Mouse (Mus musculus) cerebellum, adult 2 months (tissue): ENCODE data around the gene Ccr6. TPM values are rescaled to one million over a fixed set of nuclear protein-coding genes. Genes with fewer than 3 reads are reported as not detected.
"Not testable (repeated sequence)": the region's sequence is repeated elsewhere in the genome, so short reads cannot be mapped to it uniquely, and the experiment has no call there.

Experiments used
- DNase-seq, 2 experiments: peaks; one replicate each; pipeline ENCODE4 v3.0.0; 2021
- H3K27ac ChIP-seq: fragments of 200-500 bp; 2 replicates; pipeline ENCODE4 v1.5.1; 2012; ENCODE audit warnings: low read length, control low read depth, inconsistent platforms; ENCODE audit not compliant: insufficient read depth
- H3K27me3 ChIP-seq: fragments of 200-500 bp; 2 replicates; pipeline ENCODE4 v1.6.1; 2012; ENCODE audit warnings: inconsistent platforms, mild to moderate bottlenecking, low read length, moderate library complexity; ENCODE audit not compliant: control insufficient read depth, insufficient read depth
- H3K4me1 ChIP-seq: fragments of 200-500 bp; 2 replicates; pipeline ENCODE4 v1.6.1; 2011; ENCODE audit warnings: low read length; ENCODE audit not compliant: control insufficient read depth, insufficient read depth
- H3K4me3 ChIP-seq: fragments of 200-500 bp; replicated peaks from 2 replicates; pipeline ENCODE3; 2011; ENCODE audit warnings: mild to moderate bottlenecking, low read depth, low read length, control low read depth; ENCODE audit not compliant: insufficient read depth
- CTCF ChIP-seq: fragments of 200-500 bp; IDR thresholded peaks from 2 replicates; pipeline ENCODE4 v1.5.1; 2011; ENCODE audit warnings: low read depth, mild to moderate bottlenecking, control low read depth, low read length, moderate library complexity, borderline replicate concordance; ENCODE audit not compliant: insufficient read depth
- POLR2A ChIP-seq: fragments of 200-500 bp; IDR thresholded peaks from 2 replicates; pipeline ENCODE4 v1.6.1; 2011; ENCODE audit warnings: low read length, control low read depth, borderline replicate concordance; ENCODE audit not compliant: insufficient read depth
- WGBS: fragments of 180-500 bp; shearing (Covaris S2); methylation state at CpG from one replicate; pipeline ENCODE4 v1.1.7; 2018; 5-methylcytosine and 5-hydroxymethylcytosine counted together
- polyA plus RNA-seq: library from polyadenylated mRNA; depleted of rRNA; stranded (reverse); fragments of >200 nt; gene quantifications from 2 replicates; pipeline ENCODE4 v1.2.3, GENCODE M21; 2012

Gene Ccr6
- polyA plus RNA-seq, 1 experiment, result not detected

DNA sequence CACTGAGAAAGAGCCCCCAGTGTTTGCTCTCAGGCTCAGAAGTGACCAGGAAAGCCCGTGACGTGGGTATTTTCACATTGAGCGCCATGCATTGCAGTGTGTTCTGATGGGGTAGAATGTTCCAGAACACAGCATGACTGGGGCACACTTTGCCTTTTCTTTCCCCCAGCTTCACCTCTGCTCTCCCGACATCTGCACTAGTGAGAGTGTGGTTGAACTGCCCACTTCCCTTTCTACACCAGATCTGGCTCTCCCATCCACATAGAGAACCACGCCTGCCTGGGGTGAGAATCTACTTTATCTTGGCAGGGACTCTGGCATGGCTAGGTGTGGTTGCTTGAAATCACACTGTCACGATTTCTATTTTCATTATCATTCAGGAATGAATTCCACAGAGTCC lies 19.7 kb downstream of the Ccr6 start:
- 80% methylated on average over 6 of the region's 6 CpGs for WGBS
- Histone ChIP-seq H3K4me3 (no peak overlapping the region), H3K27me3 (no peaks in the 10 kb centered on the region), H3K27ac (no peak overlapping the region), H3K4me1 (no peaks in the 10 kb centered on the region)
- TF ChIP-seq POLR2A (no peak), CTCF (no peak)
- DNase-seq, result no peak

DNA sequence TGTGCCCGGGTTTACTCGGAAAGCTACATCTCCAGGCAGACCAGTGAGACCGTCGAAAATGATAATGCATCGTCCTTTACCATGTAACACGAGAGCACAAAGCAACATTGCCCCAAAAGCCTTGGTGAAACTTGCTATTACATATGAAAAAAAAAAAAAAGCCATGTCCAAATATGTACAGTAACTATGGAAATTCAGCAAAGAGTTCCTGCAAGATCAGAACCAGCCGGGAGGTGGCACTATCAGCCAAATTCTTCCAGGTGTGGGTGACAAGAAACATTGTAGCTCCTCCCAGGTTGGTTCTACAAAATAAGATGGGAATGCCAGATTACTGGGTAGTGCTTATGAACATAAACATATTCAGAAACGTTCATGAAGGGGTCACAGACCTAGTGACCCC lies 21.1 kb downstream of the Ccr6 start:
- H3K4me1 ChIP-seq, result no peaks in the 10 kb centered on the region
- WGBS, result 75% methylated on average over 8 of the region's 8 CpGs
- H3K27me3 ChIP-seq, result no peaks in the 10 kb centered on the region
- TF ChIP-seq POLR2A (no peak), CTCF (no peak)
- no peak overlapping the region for H3K27ac ChIP-seq
- DNase-seq, result no peak
- no peak overlapping the region for H3K4me3 ChIP-seq

DNA sequence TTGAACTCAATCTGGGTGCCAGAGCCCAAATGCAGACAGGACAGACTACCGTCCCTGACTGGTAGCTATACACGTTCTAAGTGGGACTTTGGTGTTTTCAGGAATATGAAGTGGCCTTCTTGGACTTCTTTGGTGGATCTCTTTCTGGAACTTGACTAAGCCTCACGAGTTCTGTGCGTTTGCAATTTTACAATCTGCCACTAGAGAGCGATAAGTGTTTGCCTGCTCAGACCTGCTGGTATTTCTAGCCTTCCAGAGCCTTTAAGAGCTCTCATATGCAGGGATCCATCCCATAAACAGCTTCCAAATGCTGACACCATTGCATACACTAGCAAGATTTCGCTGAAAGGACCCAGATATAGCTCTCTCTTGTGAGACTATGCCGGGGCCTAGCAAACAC lies 28.8 kb downstream of the Ccr6 start:
- peak; percentile 53 to 66 for DNase-seq
- H3K4me1 ChIP-seq, H3K27ac ChIP-seq, H3K27me3 ChIP-seq, H3K4me3 ChIP-seq: not testable (repeated sequence)
- whole genome bisulfite sequencing, result 10% methylated on average over 7 of the region's 7 CpGs
- TF ChIP-seq CTCF, result peak; percentile 71

DNA sequence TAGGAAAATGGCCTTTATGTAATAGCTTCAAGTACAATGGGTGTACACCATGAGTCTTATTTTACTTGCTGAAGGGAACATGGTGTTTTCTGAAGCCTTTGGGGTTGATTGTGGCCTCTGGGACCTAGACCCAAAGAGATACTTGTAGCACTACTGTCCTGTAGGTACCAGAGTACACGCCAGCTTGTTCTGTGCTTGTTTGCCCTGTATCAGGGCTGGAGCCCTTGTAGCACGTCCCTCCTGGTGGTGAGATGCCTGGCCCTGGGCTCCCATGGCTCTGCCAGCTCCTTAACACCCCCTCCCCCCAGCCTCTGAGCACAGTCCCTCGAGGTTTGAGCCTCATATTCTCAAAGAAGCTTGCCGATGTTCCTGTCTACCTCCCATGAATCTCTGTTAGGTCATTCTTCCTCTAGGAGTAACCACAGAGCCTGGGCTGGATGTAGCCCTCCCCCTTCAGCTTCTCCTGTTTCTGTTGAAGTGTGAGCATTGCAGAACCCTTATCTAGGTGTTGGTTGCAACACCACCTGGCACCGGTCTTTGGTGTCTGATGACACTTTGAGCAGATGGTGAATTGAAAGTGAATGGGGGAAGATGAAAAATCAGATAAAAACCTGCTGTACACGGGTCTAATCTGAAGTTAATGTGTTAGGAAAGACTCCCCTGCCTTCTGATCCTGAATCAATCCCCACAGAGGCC lies 36.4 kb downstream of the Ccr6 start:
- H3K27me3 ChIP-seq, result no peaks in the 10 kb centered on the region
- no peak for DNase-seq
- TF ChIP-seq CTCF (no peak), POLR2A (no peak)
- H3K27ac ChIP-seq, result no peak overlapping the region
- H3K4me1 ChIP-seq, result no peaks in the 10 kb centered on the region; the same call in 1 of the 2 replicates
- H3K4me3 ChIP-seq, result no peak overlapping the region
- WGBS, result 40% methylated on average over 6 of the region's 6 CpGs

DNA sequence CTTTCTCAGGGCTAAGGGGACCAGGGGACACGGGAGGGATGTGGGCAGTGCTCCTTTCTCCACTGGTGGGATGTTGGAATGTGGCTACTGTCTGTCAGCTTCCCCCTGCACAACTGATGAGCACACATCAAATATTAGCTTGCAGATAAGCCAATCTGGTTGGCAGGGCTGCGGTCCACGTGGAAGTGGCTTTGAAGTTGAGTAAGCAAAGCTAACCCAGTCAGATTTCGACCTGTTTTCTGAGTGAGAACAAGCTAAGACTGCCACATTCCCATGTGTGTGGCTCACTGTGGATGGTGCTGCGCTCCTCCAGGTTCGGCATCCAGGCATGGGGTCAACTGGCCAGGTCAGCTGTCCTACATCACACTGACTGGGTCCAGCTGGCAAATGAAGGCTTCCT lies 37.1 kb downstream of the Ccr6 start:
- Histone ChIP-seq H3K27me3 (no peaks in the 10 kb centered on the region), H3K4me1 (no peaks in the 10 kb centered on the region; the same call in 1 of the 2 replicates), H3K4me3 (no peak overlapping the region), H3K27ac (no peak overlapping the region)
- 77% methylated on average over 6 of the region's 6 CpGs for WGBS
- TF ChIP-seq POLR2A, result no peak
- TF ChIP-seq CTCF, result no peak
- no peak for DNase-seq

DNA sequence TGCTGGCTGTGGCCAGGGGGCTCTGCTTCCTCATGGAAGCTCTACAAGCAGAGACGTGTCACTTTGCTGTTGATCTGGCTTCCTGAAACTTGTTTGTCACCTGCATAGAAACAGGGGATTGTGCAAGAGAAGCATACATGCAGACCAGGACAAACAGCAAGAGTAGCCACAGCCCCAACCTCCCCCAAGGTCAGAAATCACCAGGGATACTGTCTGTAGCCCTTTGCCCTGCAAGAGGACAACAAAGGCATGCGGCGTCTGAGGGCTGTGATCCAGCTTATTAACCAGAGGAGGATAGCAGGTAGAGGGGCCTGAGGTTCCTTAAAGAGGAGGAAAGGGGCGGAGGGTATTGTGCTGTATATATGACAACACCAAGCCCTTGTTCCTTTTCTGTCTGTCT lies 40.2 kb downstream of the Ccr6 start:
- TF ChIP-seq POLR2A, result no peak
- no peak for TF ChIP-seq CTCF
- H3K27ac ChIP-seq, result no peak overlapping the region
- H3K4me3 ChIP-seq, result no peak overlapping the region
- no peak for DNase-seq
- WGBS, result 78% methylated on average over 4 of the region's 4 CpGs
- no peaks in the 10 kb centered on the region; the same call in 1 of the 2 replicates for H3K4me1 ChIP-seq
- no peaks in the 10 kb centered on the region for H3K27me3 ChIP-seq

DNA sequence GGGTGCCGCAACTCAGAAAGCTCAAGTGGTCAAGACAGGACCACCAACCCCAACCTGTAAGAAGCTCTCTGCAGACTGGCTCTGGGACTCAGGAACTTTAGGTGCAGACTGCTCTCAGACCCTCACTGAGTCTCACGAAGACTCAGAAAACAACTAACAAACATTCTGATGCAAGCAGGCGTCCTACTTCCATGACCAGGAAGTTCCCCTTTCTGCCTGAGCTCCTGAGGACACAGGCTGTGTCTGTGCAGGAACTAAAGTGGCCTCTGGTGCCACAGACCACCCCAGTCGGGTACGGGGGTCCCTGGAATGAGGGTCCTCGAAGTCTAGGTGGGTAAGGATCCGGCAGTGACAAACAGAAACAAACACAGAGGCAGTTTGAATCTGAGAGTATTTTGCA lies 40.8 kb downstream of the Ccr6 start:
- H3K4me3 ChIP-seq, result no peak overlapping the region
- WGBS, result 76% methylated on average over 7 of the region's 7 CpGs
- H3K4me1 ChIP-seq, result no peaks in the 10 kb centered on the region; the same call in 1 of the 2 replicates
- H3K27ac ChIP-seq, result no peak overlapping the region
- H3K27me3 ChIP-seq, result no peaks in the 10 kb centered on the region
- TF ChIP-seq POLR2A (no peak), CTCF (no peak)
- DNase-seq, result no peak

DNA sequence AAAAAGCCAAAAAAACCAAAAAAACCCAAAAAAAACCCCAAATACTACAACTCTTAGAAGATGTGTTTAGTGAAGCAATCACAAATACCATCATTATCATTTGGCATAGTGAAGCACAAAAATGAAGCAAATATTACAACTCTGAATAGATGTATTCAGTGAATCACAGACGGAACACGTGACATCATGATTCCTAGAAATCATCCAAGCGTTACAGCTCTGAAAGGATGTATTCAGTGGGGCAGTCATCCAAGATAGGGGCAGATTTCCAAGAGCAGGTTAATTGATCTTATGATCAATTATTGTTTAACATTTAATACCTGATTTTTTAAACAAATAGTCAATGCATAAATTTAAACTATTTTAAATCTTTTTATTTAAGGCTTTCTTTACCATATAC lies 41.4 kb downstream of the Ccr6 start:
- H3K4me1 ChIP-seq, result no peaks in the 10 kb centered on the region; the same call in 1 of the 2 replicates
- WGBS, result 73% methylated on average over 3 of the region's 3 CpGs
- no peak for TF ChIP-seq CTCF
- no peak for TF ChIP-seq POLR2A

DNA sequence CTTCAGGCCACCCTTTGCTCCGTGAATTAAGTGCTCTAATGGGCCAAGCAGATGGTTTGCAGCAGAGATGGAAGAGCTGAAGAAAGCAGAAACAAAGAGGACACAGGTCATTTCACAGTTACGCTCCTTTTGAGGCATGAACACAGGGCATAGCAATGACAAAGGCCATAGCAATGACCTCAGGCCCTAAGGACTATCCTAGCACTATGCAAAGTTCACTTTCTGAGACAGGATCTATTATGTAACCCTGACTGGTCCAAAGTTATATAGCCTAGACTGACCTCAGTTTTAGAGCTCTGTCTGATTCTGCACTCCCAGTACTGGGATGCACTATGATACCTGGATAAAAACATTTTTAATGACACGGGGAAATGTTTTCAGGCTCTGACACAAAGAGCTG lies 42.5 kb downstream of the Ccr6 start:
- Histone ChIP-seq H3K4me1 (no peaks in the 10 kb centered on the region; the same call in 1 of the 2 replicates), H3K27me3 (no peaks in the 10 kb centered on the region), H3K27ac (no peak overlapping the region), H3K4me3 (no peak overlapping the region)
- 72% methylated on average over 3 of the region's 3 CpGs for WGBS
- DNase-seq, result no peak
- TF ChIP-seq POLR2A (no peak), CTCF (no peak)

More for the DNA sequence above, 41.4 kb downstream of the Ccr6 start:
- Histone ChIP-seq H3K27me3 (no peaks in the 10 kb centered on the region), H3K27ac (no peak overlapping the region), H3K4me3 (no peak overlapping the region)
- DNase-seq, result no peak
